Mouse (Mus musculus) hindbrain, postnatal 0 days (tissue): ENCODE data around the gene Adck2. TPM values are rescaled to one million over a fixed set of nuclear protein-coding genes. Genes with fewer than 3 reads are reported as not detected.
A peak's percentile ranks its signal among the peaks of the same experiment; 100 is the strongest.

Experiments used
- ATAC-seq: fragments of 200-750 bp; cut with Nextera tagmentation; 2 replicates; pipeline ENCODE4 v1.8.0; 2017; ENCODE audit warnings: mild to moderate bottlenecking, moderate TSS enrichment, moderate library complexity
- DNase-seq: peaks from one replicate; pipeline ENCODE4 v3.0.0-alpha.2; 2015; ENCODE audit warnings: low spot score
- H3K27ac ChIP-seq: fragments of 300-500 bp; sonication (generic); 2 replicates; pipeline ENCODE4 v1.5.1; 2014; ENCODE audit warnings: mild to moderate bottlenecking
- H3K27me3 ChIP-seq: fragments of 300-500 bp; sonication (generic); 2 replicates; pipeline ENCODE4 v1.6.1; 2014; ENCODE audit warnings: low read length, mixed read lengths; ENCODE audit not compliant: insufficient read depth
- H3K36me3 ChIP-seq: fragments of 300-500 bp; sonication (generic); 2 replicates; pipeline ENCODE4 v1.6.1; 2014; ENCODE audit warnings: low read length, mixed read lengths; ENCODE audit not compliant: insufficient read depth
- H3K4me1 ChIP-seq: fragments of 300-500 bp; sonication (generic); 2 replicates; pipeline ENCODE4 v1.6.1; 2014; ENCODE audit warnings: antibody characterized with exemption, low read length, mixed read lengths; ENCODE audit not compliant: insufficient read depth
- H3K4me2 ChIP-seq: fragments of 300-500 bp; sonication (generic); 2 replicates; pipeline ENCODE4 v1.6.1; 2014; ENCODE audit warnings: low read depth, mild to moderate bottlenecking, low read length, moderate library complexity, mixed read lengths
- H3K4me3 ChIP-seq: fragments of 300-500 bp; sonication (generic); 2 replicates; pipeline ENCODE4 v1.5.1; 2014; ENCODE audit warnings: low read length
- H3K9ac ChIP-seq: fragments of 300-500 bp; sonication (generic); replicated peaks from 2 replicates; pipeline ENCODE4 v1.6.1; 2014; ENCODE audit warnings: mild to moderate bottlenecking, low read length, moderate library complexity, mixed read lengths
- H3K9me3 ChIP-seq: fragments of 300-500 bp; sonication (generic); 2 replicates; pipeline ENCODE4 v1.6.1; 2016; ENCODE audit warnings: low read length, mixed read lengths
- CTCF ChIP-seq: IDR thresholded peaks from 2 replicates; pipeline ENCODE4 v1.5.1; 2016; ENCODE audit warnings: antibody characterized with exemption, control low read depth, low read depth
- WGBS: fragments of 180-500 bp; shearing (Covaris S2); extraction: QIAGEN DNeasy Blood & Tissue Kit; methylation state at CpG from one replicate; pipeline ENCODE4 v1.1.7; 2014; 5-methylcytosine and 5-hydroxymethylcytosine counted together
- polyA plus RNA-seq: library from polyadenylated mRNA; unstranded; fragments of >200 nt; fragmentation: Nextera tagmentation; extraction: Ambion mirVana; gene quantifications from 2 replicates; pipeline ENCODE4 v1.2.1, GENCODE M21; 2015
- total RNA-seq: library from RNA; depleted of rRNA; stranded (reverse); fragments of >200 nt; gene quantifications from 2 replicates; pipeline ENCODE4 v1.2.3, GENCODE M21; 2014

Gene Adck2
- total and polyA plus RNA-seq, 2 experiments from 2014 or later: 18.8 to 36.9 TPM

DNA sequence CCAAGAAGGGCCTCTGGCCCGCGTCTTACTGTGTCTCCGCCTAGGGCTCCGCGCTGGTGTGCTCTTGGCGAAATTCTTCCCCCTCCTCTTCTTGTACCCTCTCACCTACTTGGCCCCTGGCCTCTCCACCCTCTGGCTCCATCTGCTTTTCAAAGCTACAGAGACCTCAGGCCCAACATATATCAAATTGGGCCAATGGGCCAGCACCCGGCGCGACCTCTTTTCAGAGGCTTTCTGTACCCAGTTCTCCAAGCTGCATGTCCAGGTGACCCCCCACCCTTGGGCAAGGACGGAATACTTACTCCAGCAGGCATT, 839 bp downstream of the Adck2 start:
- ATAC-seq: peak; percentile 55
- no peak for TF ChIP-seq CTCF
- 16% methylated on average over 10 of the region's 10 CpGs for WGBS

DNA sequence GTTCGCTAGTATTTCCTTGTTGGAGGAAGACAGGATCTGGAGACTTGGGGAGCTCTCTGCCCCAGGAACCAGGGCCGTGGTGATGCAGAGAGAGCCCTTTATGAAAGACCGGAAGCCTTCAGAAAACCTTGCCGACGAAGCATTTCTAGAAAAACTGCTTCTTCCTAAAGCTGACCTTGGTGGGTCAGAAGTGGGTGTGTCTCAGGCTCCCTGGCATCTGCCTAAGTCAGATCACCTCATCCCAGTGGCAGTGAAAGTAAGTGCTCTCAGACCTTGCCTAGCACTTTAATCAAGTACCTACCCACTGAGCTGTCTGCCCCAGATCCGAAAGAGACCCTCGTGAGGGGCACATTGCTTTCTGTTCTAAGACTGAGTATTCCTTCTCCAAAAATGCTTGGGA, 1.3 kb downstream of the Adck2 start:
- peak overlapping the region; percentile 67 for H3K4me3 ChIP-seq
- ATAC-seq: no peak
- peaks cover 10% of the 10 kb centered on the region; the same call in 1 of the 2 replicates for H3K4me1 ChIP-seq
- peak overlapping the region; percentile 77 for H3K9ac ChIP-seq
- peak overlapping the region; percentile 69 for H3K4me2 ChIP-seq
- DNase-seq: no peak
- no peaks in the 10 kb centered on the region for H3K9me3 ChIP-seq
- WGBS: 74% methylated on average over 7 of the region's 7 CpGs
- H3K27ac ChIP-seq: peak overlapping the region; percentile 95
- no peaks in the 10 kb centered on the region for H3K27me3 ChIP-seq
- TF ChIP-seq CTCF: no peak
- H3K36me3 ChIP-seq: peaks cover 14% of the 10 kb centered on the region

More for the DNA sequence above, 839 bp downstream of the Adck2 start:
- Histone ChIP-seq H3K4me2 (peak overlapping the region; percentile 69), H3K4me1 (peaks cover 10% of the 10 kb centered on the region; the same call in 1 of the 2 replicates), H3K36me3 (peaks cover 10% of the 10 kb centered on the region), H3K27me3 (no peaks in the 10 kb centered on the region), H3K4me3 (peak overlapping the region; percentile 67), H3K27ac (peak overlapping the region; percentile 95), H3K9me3 (no peaks in the 10 kb centered on the region), H3K9ac (peak overlapping the region; percentile 77)
- DNase-seq: no peak

DNA sequence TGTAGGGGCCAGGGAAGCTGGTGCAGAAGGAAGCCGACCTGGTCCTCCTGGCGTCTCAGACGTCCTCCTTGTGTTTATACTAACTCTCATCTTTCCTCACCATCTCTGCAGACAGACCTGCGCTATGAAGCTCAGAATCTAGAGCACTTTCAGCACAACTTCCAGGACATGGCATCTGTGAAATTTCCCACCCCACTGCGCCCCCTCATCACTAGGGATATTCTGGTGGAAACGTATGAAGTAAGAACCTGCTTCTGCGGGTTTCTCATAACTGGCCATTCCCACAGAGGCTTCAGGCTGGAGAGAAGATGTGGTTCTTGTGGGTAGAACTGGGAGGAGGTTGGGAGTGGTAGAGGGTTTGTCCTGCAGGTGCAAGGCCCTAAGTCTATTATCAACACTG, 5.9 kb downstream of the Adck2 start:
- DNase-seq (no peak), ATAC-seq (no peak)
- WGBS: 89% methylated on average over 7 of the region's 7 CpGs
- H3K9ac ChIP-seq: no peak overlapping the region
- no peak overlapping the region for H3K4me3 ChIP-seq
- no peaks in the 10 kb centered on the region for H3K9me3 ChIP-seq
- no peaks in the 10 kb centered on the region for H3K27me3 ChIP-seq
- no peak overlapping the region for H3K27ac ChIP-seq
- peaks cover 16% of the 10 kb centered on the region for H3K36me3 ChIP-seq
- TF ChIP-seq CTCF: no peak
- no peak overlapping the region for H3K4me2 ChIP-seq
- 0 out of 2 replicates have a peak, but pooled peaks cover 2% of the 10 kb centered on the region for H3K4me1 ChIP-seq

DNA sequence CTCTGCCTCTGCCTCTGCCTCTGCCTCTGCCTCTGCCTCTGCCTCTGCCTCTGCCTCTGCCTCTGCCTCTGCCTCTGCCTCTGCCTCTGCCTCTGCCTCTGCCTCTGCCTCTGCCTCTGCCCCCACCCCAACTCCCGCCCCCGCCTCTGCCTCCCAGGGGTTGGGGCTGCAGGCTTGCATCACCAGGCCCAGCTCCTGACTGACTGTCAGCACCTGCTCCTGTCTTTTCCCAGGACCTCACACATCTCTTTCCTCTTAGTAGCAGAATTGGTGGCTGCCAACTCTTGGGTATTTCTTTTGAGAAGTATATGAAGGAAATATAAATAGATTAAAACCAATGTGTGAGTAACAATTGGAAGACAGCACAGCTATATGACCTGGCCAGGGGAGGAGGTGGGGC, 6.9 kb downstream of the Adck2 start:
- H3K9me3 ChIP-seq: no peaks in the 10 kb centered on the region
- TF ChIP-seq CTCF: no peak
- H3K4me1 ChIP-seq: no peaks in the 10 kb centered on the region
- H3K27me3 ChIP-seq: no peaks in the 10 kb centered on the region
- no peak overlapping the region for H3K9ac ChIP-seq
- no peak overlapping the region for H3K4me2 ChIP-seq
- DNase-seq: no peak
- ATAC-seq: no peak
- no peak overlapping the region for H3K4me3 ChIP-seq
- WGBS: 81% methylated on average over 2 of the region's 2 CpGs
- peaks cover 16% of the 10 kb centered on the region for H3K36me3 ChIP-seq
- H3K27ac ChIP-seq: no peak overlapping the region

DNA sequence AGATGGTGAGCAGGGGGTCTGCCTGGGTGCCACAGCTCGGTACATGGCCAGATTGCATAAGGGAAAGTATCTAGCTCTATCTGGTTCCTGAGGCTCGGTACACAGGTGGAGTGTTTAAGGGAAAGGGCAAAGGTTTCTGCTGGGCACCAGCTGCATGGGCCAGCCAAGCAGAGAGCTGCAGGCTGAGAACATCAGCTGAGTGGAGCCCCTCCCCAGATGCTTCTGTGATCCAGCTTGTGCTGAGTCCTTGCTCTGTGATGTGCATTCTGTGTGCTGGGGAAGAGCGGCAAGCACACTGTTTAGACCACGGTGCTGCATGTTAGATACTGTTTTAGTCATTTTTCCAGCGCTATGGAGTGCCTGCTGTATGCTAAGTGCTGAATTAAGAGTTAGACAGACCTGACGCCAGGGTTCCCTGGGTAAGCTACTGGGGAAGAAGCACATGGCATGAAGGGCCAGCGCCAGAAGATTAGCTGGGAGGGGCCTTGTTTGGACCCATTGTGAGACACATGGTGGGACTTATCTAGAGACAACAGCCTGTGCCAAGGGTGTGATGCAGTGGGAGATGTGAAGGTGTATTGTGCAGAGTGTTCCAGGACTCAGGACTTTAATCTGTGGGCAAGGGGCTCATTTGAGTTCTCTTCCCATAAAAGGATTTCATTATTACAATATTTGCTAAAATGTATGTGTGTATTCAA, 7.6 kb downstream of the Adck2 start:
- Histone ChIP-seq H3K4me3 (no peak overlapping the region), H3K4me1 (no peaks in the 10 kb centered on the region), H3K9me3 (no peaks in the 10 kb centered on the region), H3K27me3 (no peaks in the 10 kb centered on the region), H3K4me2 (no peak overlapping the region), H3K27ac (no peak overlapping the region), H3K36me3 (peaks cover 21% of the 10 kb centered on the region), H3K9ac (no peak overlapping the region)
- DNase-seq: no peak
- no peak for TF ChIP-seq CTCF
- WGBS: 81% methylated on average over 7 of the region's 7 CpGs
- ATAC-seq: no peak

DNA sequence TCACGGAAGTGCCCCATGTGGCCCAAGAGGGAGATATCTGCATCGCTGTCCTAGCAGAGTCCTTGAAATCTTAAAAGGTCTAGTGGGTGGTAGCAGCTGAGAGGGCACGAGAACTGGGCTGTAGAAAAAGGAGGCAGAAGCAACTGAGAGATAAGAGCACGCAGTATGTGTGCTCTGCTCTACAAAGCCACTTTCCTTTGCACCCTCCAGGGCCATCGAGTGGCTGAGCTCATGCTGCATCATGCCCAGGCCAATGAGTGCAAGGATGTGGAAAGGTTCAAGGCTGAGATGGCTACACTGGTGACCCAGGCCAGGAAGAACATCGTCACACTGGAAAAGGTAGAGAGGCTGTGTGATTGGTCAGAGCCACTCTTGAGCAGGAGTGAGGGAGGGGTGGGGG, 11.8 kb downstream of the Adck2 start, which contains the start of gene Gm42420:
TSS of gene Gm42420 (plus strand) at position 237 of the 400 bp plus-strand sequence.
- 95% methylated on average over 6 of the region's 6 CpGs for WGBS
- H3K27ac ChIP-seq: no peak within 1 kb of the TSS
- no peak within 1 kb of the TSS for H3K9ac ChIP-seq
- DNase-seq (no peak), ATAC-seq (no peak)
- H3K9me3 ChIP-seq: no peaks in the 10 kb centered on the region
- no peaks in the 10 kb centered on the region for H3K4me1 ChIP-seq
- no peaks in the 10 kb centered on the region for H3K27me3 ChIP-seq
- no peak for TF ChIP-seq CTCF
- H3K36me3 ChIP-seq: peaks cover 20% of the 10 kb centered on the region
- no peak within 1 kb of the TSS for H3K4me2 ChIP-seq
- H3K4me3 ChIP-seq: no peak within 1 kb of the TSS

DNA sequence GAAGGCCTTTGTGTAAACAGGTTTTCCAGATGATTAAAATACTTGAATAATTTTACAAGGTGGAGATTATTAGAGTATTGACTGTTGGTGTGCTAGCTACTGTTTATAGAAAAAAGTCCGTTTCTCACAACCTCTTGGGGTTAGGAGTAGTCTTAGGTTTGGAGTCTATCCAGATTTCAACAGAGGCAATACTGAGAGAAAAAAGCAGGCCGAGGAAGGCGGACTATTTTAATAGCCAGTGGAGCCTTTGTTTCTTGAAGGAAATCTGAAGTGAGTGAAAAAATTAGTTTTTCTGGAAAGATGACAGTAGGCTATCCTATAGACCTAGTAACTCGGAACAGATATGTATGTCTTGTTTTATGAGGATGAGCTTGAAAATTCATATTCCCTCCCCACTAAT, 17.8 kb downstream of the Adck2 start:
- no peak for TF ChIP-seq CTCF
- peaks cover 18% of the 10 kb centered on the region for H3K36me3 ChIP-seq
- no peaks in the 10 kb centered on the region for H3K4me1 ChIP-seq
- no peak overlapping the region for H3K4me3 ChIP-seq
- no peak overlapping the region for H3K9ac ChIP-seq
- ATAC-seq: no peak
- DNase-seq: no peak
- H3K27me3 ChIP-seq: no peaks in the 10 kb centered on the region
- H3K9me3 ChIP-seq: no peaks in the 10 kb centered on the region
- H3K27ac ChIP-seq: no peak overlapping the region; the same call in 1 of the 2 replicates
- no peak overlapping the region for H3K4me2 ChIP-seq
- WGBS: 94% methylated on average over 4 of the region's 4 CpGs
